Mouse (Mus musculus) layer of hippocampus, adult 8-10 months (tissue): ENCODE data around the gene Stk40. TPM values are rescaled to one million over a fixed set of nuclear protein-coding genes. Genes with fewer than 3 reads are reported as not detected.
"Not testable (repeated sequence)": the region's sequence is repeated elsewhere in the genome, so short reads cannot be mapped to it uniquely, and the experiment has no call there.

Source experiments
- DNase-seq, 2 experiments: peaks; one replicate each; pipeline ENCODE4 v3.0.0; 2022; ENCODE audit warnings: low spot score in 2 of 2
- total RNA-seq, 4 experiments: library from RNA; stranded (reverse); gene quantifications; 2 replicates each; pipeline ENCODE4 v1.2.4; 2022

Stk40 gene
- total RNA-seq, result 10 to 100 TPM; 25.4 to 36.5 (median 31.1) TPM

GRCm38 (mm10) chr4:126103590-126104068 is at the start of gene Stk40:
Stk40 (plus strand) TSS chr4:126103957.
- DNase-seq, result peak; percentile 94 to 96

- no peak for DNase-seq
Measured at GRCm38 (mm10) chr4:126057207-126058133, 46.3 kb upstream of the Stk40 start.

- DNase-seq, result peak; percentile 93 to 94
Measured at GRCm38 (mm10) chr4:126058134-126058996, 45.4 kb upstream of the Stk40 start, which contains the start of gene Oscp1. Oscp1 (plus strand) TSS chr4:126058565.

- peak; percentile 66 to 74 for DNase-seq
Measured at GRCm38 (mm10) chr4:126058997-126059362, 44.8 kb upstream of the Stk40 start.

GRCm38 (mm10) chr4:126062856-126063255 is 40.9 kb upstream of the Stk40 start:
- DNase-seq, result peak; percentile 20 to 37

GRCm38 (mm10) chr4:126065241-126065640 is 38.5 kb upstream of the Stk40 start:
- peak; percentile 42 to 63 for DNase-seq

GRCm38 (mm10) chr4:126067401-126068077 is 36.2 kb upstream of the Stk40 start:
- no peak for DNase-seq

GRCm38 (mm10) chr4:126068842-126069241 is 34.9 kb upstream of the Stk40 start:
- DNase-seq, result no peak

- no peak for DNase-seq
Measured at GRCm38 (mm10) chr4:126077833-126078232, 25.9 kb upstream of the Stk40 start.

GRCm38 (mm10) chr4:126079266-126079665 is 24.5 kb upstream of the Stk40 start:
- no peak for DNase-seq

- no peak for DNase-seq
Measured at GRCm38 (mm10) chr4:126081601-126082000, 22.2 kb upstream of the Stk40 start.

- DNase-seq, result no peak
Measured at GRCm38 (mm10) chr4:126083021-126083420, 20.7 kb upstream of the Stk40 start.

- no peak for DNase-seq
Measured at GRCm38 (mm10) chr4:126084382-126084781, 19.4 kb upstream of the Stk40 start.

GRCm38 (mm10) chr4:126085996-126086576 is 17.7 kb upstream of the Stk40 start:
- DNase-seq, result peak; percentile 61 to 80

- DNase-seq, result no peak
Measured at GRCm38 (mm10) chr4:126090101-126090847, 13.5 kb upstream of the Stk40 start.

- DNase-seq, result no peak
Measured at GRCm38 (mm10) chr4:126090848-126091124, 13.0 kb upstream of the Stk40 start.

- DNase-seq, result no peak
Measured at GRCm38 (mm10) chr4:126091873-126092272, 11.9 kb upstream of the Stk40 start.

GRCm38 (mm10) chr4:126095622-126096430 is 7.9 kb upstream of the Stk40 start:
- not testable (repeated sequence) for DNase-seq

GRCm38 (mm10) chr4:126096464-126097111 is 7.2 kb upstream of the Stk40 start, which contains the start of gene Lsm10:
Lsm10 (plus strand) TSS chr4:126096623.
- DNase-seq, result peak; percentile 95 to 96
